Mouse (Mus musculus): ENCODE data around the gene Ift57. TPM values are rescaled to one million over a fixed set of nuclear protein-coding genes. Genes with fewer than 3 reads are reported as not detected.

Ift57 gene
- polyA plus RNA-seq, 1 experiment from 2014 or later: 30.5 TPM

DNA sequence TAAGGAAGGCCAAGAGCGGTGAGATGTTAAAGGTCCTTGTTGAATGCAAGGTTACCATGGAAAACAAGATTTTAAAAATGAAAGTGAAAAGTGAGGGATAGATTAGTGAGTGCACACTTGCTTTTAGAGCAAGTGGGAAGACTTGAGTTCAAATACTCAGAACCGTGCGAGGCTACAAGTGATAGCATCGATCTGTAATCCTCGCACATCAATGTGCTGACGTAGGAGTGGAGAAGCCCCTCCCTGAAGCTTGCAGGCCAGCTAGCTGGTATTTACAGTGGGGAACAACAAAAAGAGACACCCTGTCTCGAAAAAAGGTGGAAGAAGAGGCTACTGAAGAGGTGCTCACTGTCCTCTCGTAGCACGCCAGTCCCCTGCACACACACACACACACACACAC lies 94.6 kb downstream of the Ift57 start:
- no peak overlapping the region for H3K9ac ChIP-seq (ENCODE audit: low read length)
- no peak for ATAC-seq (replicated peaks; ENCODE audit: low FRiP score)
- H3K4me1 ChIP-seq (replicated peaks; ENCODE audit: control insufficient read depth, insufficient read depth, low read length): no peaks in the 10 kb centered on the region
- H3K9me3 ChIP-seq (ENCODE audit: control insufficient read depth, low read length): no peaks in the 10 kb centered on the region
- H3K4me3 ChIP-seq (ENCODE audit: low read depth, low read length): no peak overlapping the region
- H3K27me3 ChIP-seq (ENCODE audit: control insufficient read depth, insufficient read depth, low read length): no peaks in the 10 kb centered on the region
- no peak overlapping the region for H3K4me2 ChIP-seq (ENCODE audit: low read depth, low read length, severe bottlenecking)
- no peaks in the 10 kb centered on the region for H3K36me3 ChIP-seq (ENCODE audit: control insufficient read depth, insufficient read depth, low read length)
- WGBS: 88% methylated on average over 9 of the region's 9 CpGs
- no peak for DNase-seq (ENCODE audit: low spot score)
- no peak overlapping the region for H3K27ac ChIP-seq (ENCODE audit: low read depth, low read length)

- Histone ChIP-seq H3K9ac (ENCODE audit: low read length) (no peak overlapping the region), H3K4me2 (ENCODE audit: low read depth, low read length, severe bottlenecking) (no peak overlapping the region), H3K27me3 (ENCODE audit: control insufficient read depth, insufficient read depth, low read length) (no peaks in the 10 kb centered on the region), H3K4me3 (ENCODE audit: low read depth, low read length) (no peak overlapping the region), H3K27ac (ENCODE audit: low read depth, low read length) (no peak overlapping the region), H3K36me3 (ENCODE audit: control insufficient read depth, insufficient read depth, low read length) (no peaks in the 10 kb centered on the region), H3K4me1 (replicated peaks; ENCODE audit: control insufficient read depth, insufficient read depth, low read length) (no peaks in the 10 kb centered on the region), H3K9me3 (ENCODE audit: control insufficient read depth, low read length) (no peaks in the 10 kb centered on the region)
- no peak for ATAC-seq (replicated peaks; ENCODE audit: low FRiP score)
- WGBS: 86% methylated on average over 2 of the region's 2 CpGs
- no peak for DNase-seq (ENCODE audit: low spot score)
These were observed 97.2 kb downstream of the Ift57 start for GRCm38 (mm10) chr16:49796271-49796670.

GRCm38 (mm10) chr16:49796954-49797353 lies 97.9 kb downstream of the Ift57 start:
- DNase-seq (ENCODE audit: low spot score) (no peak), ATAC-seq (replicated peaks; ENCODE audit: low FRiP score) (no peak)
- 77% methylated on average over 2 of the region's 2 CpGs for WGBS
- H3K9ac ChIP-seq (ENCODE audit: low read length): no peak overlapping the region
- no peaks in the 10 kb centered on the region for H3K4me1 ChIP-seq (replicated peaks; ENCODE audit: control insufficient read depth, insufficient read depth, low read length)
- H3K4me2 ChIP-seq (ENCODE audit: low read depth, low read length, severe bottlenecking): no peak overlapping the region
- no peaks in the 10 kb centered on the region for H3K36me3 ChIP-seq (ENCODE audit: control insufficient read depth, insufficient read depth, low read length)
- no peak overlapping the region for H3K4me3 ChIP-seq (ENCODE audit: low read depth, low read length)
- no peaks in the 10 kb centered on the region for H3K9me3 ChIP-seq (ENCODE audit: control insufficient read depth, low read length)
- no peak overlapping the region for H3K27ac ChIP-seq (ENCODE audit: low read depth, low read length)
- no peaks in the 10 kb centered on the region for H3K27me3 ChIP-seq (ENCODE audit: control insufficient read depth, insufficient read depth, low read length)

GRCm38 (mm10) chr16:49798790-49799189 lies 99.8 kb downstream of the Ift57 start:
- H3K36me3 ChIP-seq (ENCODE audit: control insufficient read depth, insufficient read depth, low read length): no peaks in the 10 kb centered on the region
- 89% methylated on average over 6 of the region's 6 CpGs for WGBS
- H3K27ac ChIP-seq (ENCODE audit: low read depth, low read length): no peak overlapping the region
- H3K4me1 ChIP-seq (replicated peaks; ENCODE audit: control insufficient read depth, insufficient read depth, low read length): peaks cover 2% of the 10 kb centered on the region; the same call in 1 of the 2 replicates
- H3K9me3 ChIP-seq (ENCODE audit: control insufficient read depth, low read length): no peaks in the 10 kb centered on the region
- no peak overlapping the region for H3K9ac ChIP-seq (ENCODE audit: low read length)
- ATAC-seq (replicated peaks; ENCODE audit: low FRiP score): no peak
- no peak overlapping the region for H3K4me2 ChIP-seq (ENCODE audit: low read depth, low read length, severe bottlenecking)
- no peak overlapping the region for H3K4me3 ChIP-seq (ENCODE audit: low read depth, low read length)
- H3K27me3 ChIP-seq (ENCODE audit: control insufficient read depth, insufficient read depth, low read length): no peaks in the 10 kb centered on the region
- DNase-seq (ENCODE audit: low spot score): no peak

DNA sequence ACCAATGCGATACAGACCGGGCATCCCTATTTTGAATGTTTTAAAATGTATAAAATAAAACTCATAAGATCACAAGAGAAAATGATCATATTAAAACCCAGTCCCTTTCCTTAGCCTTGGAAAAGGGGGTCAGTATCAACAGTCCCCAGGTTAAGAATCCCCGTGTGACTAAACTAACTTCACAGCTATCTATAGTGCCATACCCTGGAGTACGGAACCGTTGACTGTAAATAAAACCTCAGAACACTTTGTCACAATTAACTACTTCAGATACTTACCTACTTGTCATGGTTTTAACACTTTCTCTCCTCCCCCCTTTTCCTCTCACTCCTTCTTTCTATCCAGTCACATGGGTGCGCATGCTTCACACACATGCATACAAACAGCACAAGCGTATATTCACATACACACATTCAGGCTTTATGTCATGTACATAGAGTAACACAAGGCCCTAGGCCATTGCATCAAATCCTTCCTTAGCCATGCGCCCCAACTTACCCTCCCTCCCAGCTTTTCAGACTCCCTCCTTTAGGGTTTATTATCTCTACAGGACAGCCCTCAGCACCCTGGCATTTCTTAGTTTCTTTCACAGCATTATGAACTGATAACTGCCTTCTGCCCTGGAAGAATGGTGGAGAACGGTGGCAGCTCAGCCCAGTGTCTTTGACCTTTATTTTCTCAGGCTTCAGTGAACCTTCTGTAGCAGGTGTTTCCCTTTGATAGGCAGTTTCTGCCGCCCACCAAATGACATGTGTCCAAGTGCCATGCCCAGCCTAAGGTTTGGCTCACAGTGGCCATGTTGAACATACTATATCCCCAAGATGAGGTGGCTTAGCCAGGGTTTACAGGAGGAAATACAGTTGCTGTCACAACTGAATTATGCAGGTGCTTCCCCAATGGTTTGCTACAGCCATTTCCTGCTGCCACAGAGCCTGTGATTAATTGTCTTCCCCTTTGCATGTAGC lies 100.8 kb downstream of the Ift57 start, which contains the start of gene Cd47:
Gene Cd47 (plus strand): TSS at position 937 of the 965 bp plus-strand sequence.
- Histone ChIP-seq H3K27me3 (ENCODE audit: control insufficient read depth, insufficient read depth, low read length) (no peaks in the 10 kb centered on the region), H3K4me3 (ENCODE audit: low read depth, low read length) (no peak within 1 kb of the TSS), H3K4me2 (ENCODE audit: low read depth, low read length, severe bottlenecking) (no peak within 1 kb of the TSS), H3K9ac (ENCODE audit: low read length) (no peak within 1 kb of the TSS), H3K36me3 (ENCODE audit: control insufficient read depth, insufficient read depth, low read length) (no peaks in the 10 kb centered on the region), H3K27ac (ENCODE audit: low read depth, low read length) (no peak within 1 kb of the TSS), H3K9me3 (ENCODE audit: control insufficient read depth, low read length) (no peaks in the 10 kb centered on the region), H3K4me1 (replicated peaks; ENCODE audit: control insufficient read depth, insufficient read depth, low read length) (peaks cover 5% of the 10 kb centered on the region; the same call in 1 of the 2 replicates)
- ATAC-seq (replicated peaks; ENCODE audit: low FRiP score) (no peak), DNase-seq (ENCODE audit: low spot score) (no peak)
- WGBS: 85% methylated on average over 10 of the region's 10 CpGs

DNA sequence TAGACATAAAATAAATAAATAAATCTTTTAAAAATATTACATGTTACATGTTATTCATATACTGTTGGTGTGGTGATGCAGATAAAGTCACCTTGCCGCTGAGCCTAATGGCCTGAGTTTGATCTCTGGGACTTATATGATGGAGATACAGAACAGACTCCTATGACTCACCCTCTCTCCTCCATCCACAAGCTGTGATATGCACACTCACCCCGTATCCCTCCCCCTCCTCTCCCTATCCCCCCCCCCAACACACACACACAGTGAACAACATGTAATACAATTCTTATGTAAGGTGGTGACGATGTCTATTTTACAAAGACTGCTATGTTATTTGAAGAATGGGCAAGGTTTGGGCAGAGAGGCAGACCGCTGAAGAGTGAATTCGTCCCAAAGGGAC lies 102.0 kb downstream of the Ift57 start:
- Histone ChIP-seq H3K27me3 (ENCODE audit: control insufficient read depth, insufficient read depth, low read length) (no peaks in the 10 kb centered on the region), H3K9ac (ENCODE audit: low read length) (no peak overlapping the region), H3K4me1 (replicated peaks; ENCODE audit: control insufficient read depth, insufficient read depth, low read length) (peaks cover 5% of the 10 kb centered on the region), H3K4me3 (ENCODE audit: low read depth, low read length) (no peak overlapping the region), H3K4me2 (ENCODE audit: low read depth, low read length, severe bottlenecking) (no peak overlapping the region), H3K9me3 (ENCODE audit: control insufficient read depth, low read length) (no peaks in the 10 kb centered on the region), H3K36me3 (ENCODE audit: control insufficient read depth, insufficient read depth, low read length) (no peaks in the 10 kb centered on the region), H3K27ac (ENCODE audit: low read depth, low read length) (no peak overlapping the region)
- 90% methylated on average over 5 of the region's 5 CpGs for WGBS
- no peak for DNase-seq (ENCODE audit: low spot score)
- no peak for ATAC-seq (replicated peaks; ENCODE audit: low FRiP score)

- H3K4me3 ChIP-seq (ENCODE audit: low read depth, low read length): no peak overlapping the region
- H3K9ac ChIP-seq (ENCODE audit: low read length): no peak overlapping the region
- WGBS: 79% methylated on average over 5 of the region's 5 CpGs
- no peaks in the 10 kb centered on the region for H3K9me3 ChIP-seq (ENCODE audit: control insufficient read depth, low read length)
- DNase-seq (ENCODE audit: low spot score) (no peak), ATAC-seq (replicated peaks; ENCODE audit: low FRiP score) (no peak)
- peaks cover 7% of the 10 kb centered on the region for H3K4me1 ChIP-seq (replicated peaks; ENCODE audit: control insufficient read depth, insufficient read depth, low read length)
- H3K36me3 ChIP-seq (ENCODE audit: control insufficient read depth, insufficient read depth, low read length): no peaks in the 10 kb centered on the region
- H3K4me2 ChIP-seq (ENCODE audit: low read depth, low read length, severe bottlenecking): no peak overlapping the region
- H3K27ac ChIP-seq (ENCODE audit: low read depth, low read length): no peak overlapping the region
- H3K27me3 ChIP-seq (ENCODE audit: control insufficient read depth, insufficient read depth, low read length): no peaks in the 10 kb centered on the region
These were observed 102.4 kb downstream of the Ift57 start for GRCm38 (mm10) chr16:49801399-49801798.

DNA sequence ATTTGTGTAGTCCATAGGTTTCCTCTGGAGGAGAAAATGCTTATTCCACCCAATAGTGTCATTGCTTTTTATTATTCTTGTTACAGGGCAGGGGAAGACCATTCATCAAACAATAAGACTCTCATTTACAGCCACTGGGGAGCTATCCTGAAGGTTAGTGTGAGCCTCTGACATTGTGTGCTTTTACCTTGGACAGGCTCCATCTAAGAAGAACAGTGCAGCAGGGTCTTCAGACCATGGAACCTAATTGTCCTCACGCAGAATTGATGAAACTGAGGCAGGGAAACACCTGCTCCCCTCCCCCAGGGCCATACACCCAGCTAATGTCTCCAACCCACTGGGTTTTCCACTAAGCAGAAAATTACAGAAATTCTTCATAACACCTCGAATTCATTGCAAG lies 104.0 kb downstream of the Ift57 start:
- H3K9me3 ChIP-seq (ENCODE audit: control insufficient read depth, low read length): no peaks in the 10 kb centered on the region
- H3K4me3 ChIP-seq (ENCODE audit: low read depth, low read length): no peak overlapping the region
- 48% methylated on average over 2 of the region's 2 CpGs for WGBS
- no peak overlapping the region for H3K4me2 ChIP-seq (ENCODE audit: low read depth, low read length, severe bottlenecking)
- no peaks in the 10 kb centered on the region for H3K36me3 ChIP-seq (ENCODE audit: control insufficient read depth, insufficient read depth, low read length)
- H3K27me3 ChIP-seq (ENCODE audit: control insufficient read depth, insufficient read depth, low read length): no peaks in the 10 kb centered on the region
- no peak overlapping the region for H3K9ac ChIP-seq (ENCODE audit: low read length)
- no peak for DNase-seq (ENCODE audit: low spot score)
- no peak for ATAC-seq (replicated peaks; ENCODE audit: low FRiP score)
- H3K4me1 ChIP-seq (replicated peaks; ENCODE audit: control insufficient read depth, insufficient read depth, low read length): peaks cover 7% of the 10 kb centered on the region
- no peak overlapping the region for H3K27ac ChIP-seq (ENCODE audit: low read depth, low read length)

Data from forebrain, embryonic 11.5 days (tissue).